Mouse (Mus musculus): ENCODE measurements around the gene Prrc2b. TPM values are rescaled to one million over a fixed set of nuclear protein-coding genes. Genes with fewer than 3 reads are reported as not detected.
A peak's percentile ranks its signal among the peaks of the same experiment; 100 is the strongest.

Prrc2b gene
- polyA plus RNA-seq, 1 experiment from 2014 or later = 69.2 TPM

DNA sequence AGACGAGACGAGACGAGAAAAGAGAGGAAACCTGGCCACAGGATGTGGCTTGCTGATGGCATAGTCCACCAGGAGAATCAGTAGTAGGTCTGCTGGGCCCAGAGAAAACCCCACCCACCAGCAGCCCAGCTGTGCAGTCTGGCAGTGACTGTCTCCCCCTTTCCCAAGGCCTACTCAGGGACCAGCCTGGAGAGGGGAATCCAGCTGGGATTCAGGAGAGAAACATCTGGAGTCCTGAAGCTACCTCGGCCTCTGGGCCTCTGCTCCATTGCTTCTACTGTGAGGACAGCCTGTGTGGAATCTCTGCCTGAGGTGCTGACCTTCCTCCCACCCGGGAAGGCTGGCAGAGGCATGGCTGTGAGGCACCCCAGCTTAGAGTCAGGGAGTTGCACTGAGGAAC, 29.7 kb upstream of the Prrc2b start:
- Histone ChIP-seq H3K27me3 (no peaks in the 10 kb centered on the region), H3K27ac (0 out of 2 replicates have a peak overlapping the region, but pooled peaks have one; percentile 12), H3K9ac (replicated peaks) (no peak overlapping the region), H3K36me3 (no peaks in the 10 kb centered on the region), H3K4me1 (replicated peaks) (no peaks in the 10 kb centered on the region), H3K4me3 (replicated peaks) (no peak overlapping the region), H3K4me2 (no peak overlapping the region), H3K9me3 (no peaks in the 10 kb centered on the region)
- ATAC-seq (ENCODE audit: insufficient number of reproducible peaks, insufficient read depth, low FRiP score, low TSS enrichment, low read depth) = no peak
- WGBS = 54% methylated on average over 5 of the region's 5 CpGs

- Histone ChIP-seq H3K4me1 (replicated peaks) (no peaks in the 10 kb centered on the region), H3K36me3 (no peaks in the 10 kb centered on the region), H3K4me2 (no peak overlapping the region), H3K4me3 (replicated peaks) (no peak overlapping the region), H3K9ac (replicated peaks) (no peak overlapping the region), H3K9me3 (no peaks in the 10 kb centered on the region), H3K27ac (no peak overlapping the region), H3K27me3 (no peaks in the 10 kb centered on the region)
- no peak for ATAC-seq (ENCODE audit: insufficient number of reproducible peaks, insufficient read depth, low FRiP score, low TSS enrichment, low read depth)
- 83% methylated on average over 2 of the region's 2 CpGs for WGBS
These were observed 29.1 kb upstream of the Prrc2b start for GRCm38 (mm10) chr2:32121785-32122184.

DNA sequence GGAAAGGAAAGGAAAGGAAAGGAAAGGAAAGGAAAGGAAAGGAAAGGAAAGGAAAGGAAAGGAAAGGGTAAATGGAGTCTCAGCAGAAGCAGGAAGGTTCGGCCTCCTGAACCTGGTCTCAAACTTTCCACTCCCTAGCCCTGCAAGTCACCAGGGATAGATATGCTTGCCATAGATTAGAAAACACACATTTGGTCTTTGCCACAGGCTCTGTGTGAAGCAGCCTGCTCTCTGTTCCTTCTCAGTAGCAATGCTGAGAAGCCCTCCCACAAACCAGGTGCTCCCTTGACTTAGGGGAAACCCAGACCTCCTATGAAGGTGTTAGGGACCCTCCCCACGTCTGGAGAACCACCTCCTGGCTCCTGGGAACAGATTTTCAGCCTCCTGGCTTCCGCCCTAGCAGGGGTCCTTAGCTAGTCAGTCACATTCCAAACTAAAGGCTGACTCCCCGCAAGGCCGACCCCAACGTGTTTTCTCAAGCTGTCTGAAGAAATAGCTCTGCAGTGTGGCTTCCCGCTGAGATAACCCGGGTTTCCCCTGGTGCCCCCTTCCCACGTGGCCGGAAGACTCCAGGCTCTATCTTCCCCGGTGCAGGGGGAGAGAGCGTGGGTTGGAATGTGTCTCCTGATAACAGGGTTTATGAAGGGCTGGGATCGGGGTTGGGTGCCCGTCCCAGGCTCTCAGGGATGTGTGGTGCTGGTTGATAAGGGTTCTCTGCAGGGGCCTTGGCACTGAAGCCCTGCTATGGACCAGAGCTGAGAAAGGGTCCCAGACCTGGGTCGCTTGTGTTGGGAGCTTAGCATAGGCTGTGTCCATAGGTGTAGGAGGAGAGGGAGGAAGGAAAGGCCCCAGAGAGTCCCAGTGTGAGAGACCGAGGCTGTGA, 23.0 kb upstream of the Prrc2b start:
- H3K36me3 ChIP-seq = no peaks in the 10 kb centered on the region
- H3K9me3 ChIP-seq = no peaks in the 10 kb centered on the region
- 0 out of 2 replicates have a peak overlapping the region, but pooled peaks have one; percentile 27 for H3K9ac ChIP-seq (replicated peaks)
- no peak overlapping the region for H3K27ac ChIP-seq
- no peaks in the 10 kb centered on the region; the same call in 1 of the 2 replicates for H3K27me3 ChIP-seq
- peaks cover 11% of the 10 kb centered on the region; the same call in 1 of the 2 replicates for H3K4me1 ChIP-seq (replicated peaks)
- ATAC-seq (ENCODE audit: insufficient number of reproducible peaks, insufficient read depth, low FRiP score, low TSS enrichment, low read depth) = no peak; the same call in 1 of the 2 replicates
- WGBS = 28% methylated on average over 16 of the region's 16 CpGs
- no peak overlapping the region for H3K4me3 ChIP-seq (replicated peaks)
- H3K4me2 ChIP-seq = no peak overlapping the region

GRCm38 (mm10) chr2:32128536-32128841, 22.4 kb upstream of the Prrc2b start:
- no peak overlapping the region for H3K27ac ChIP-seq

DNA sequence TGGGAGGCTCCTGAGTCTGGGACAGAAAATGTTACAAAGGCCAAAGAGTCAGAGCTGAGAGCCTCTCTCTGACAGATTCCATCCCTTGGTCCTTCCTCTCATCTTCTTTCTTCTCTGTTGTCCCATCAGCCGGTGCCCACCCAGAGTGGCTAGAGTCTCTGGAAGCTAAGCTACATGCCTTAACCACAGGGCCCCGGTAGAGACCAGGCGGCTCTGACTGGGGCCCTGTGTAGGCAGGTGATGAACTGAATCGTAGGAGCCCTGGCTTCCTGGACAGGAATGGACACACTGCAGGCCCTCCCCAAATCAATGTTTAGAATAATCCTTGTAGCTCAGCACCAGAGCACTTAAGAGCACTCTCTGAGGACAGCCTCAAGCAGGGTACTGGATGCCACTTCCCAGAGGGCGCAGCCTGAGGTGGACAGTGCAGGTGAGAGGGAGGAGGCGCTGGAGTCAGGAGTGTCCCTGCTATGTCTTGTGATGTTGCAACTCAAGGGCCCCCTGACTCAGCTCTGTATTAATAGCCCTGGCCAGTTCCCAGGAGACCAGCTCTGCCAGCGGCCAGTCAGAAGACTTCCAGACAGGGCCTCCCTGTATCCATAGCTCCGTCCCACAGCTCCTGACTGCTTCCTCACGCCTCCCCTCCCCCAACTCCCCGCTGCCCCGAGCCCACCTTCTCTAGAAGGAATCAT, 21.4 kb upstream of the Prrc2b start:
- Histone ChIP-seq H3K4me2 (no peak overlapping the region), H3K27ac (no peak overlapping the region), H3K36me3 (no peaks in the 10 kb centered on the region), H3K9ac (replicated peaks) (no peak overlapping the region), H3K9me3 (no peaks in the 10 kb centered on the region), H3K4me1 (replicated peaks) (peaks cover 11% of the 10 kb centered on the region), H3K4me3 (replicated peaks) (no peak overlapping the region), H3K27me3 (no peaks in the 10 kb centered on the region; the same call in 1 of the 2 replicates)
- no peak for ATAC-seq (ENCODE audit: insufficient number of reproducible peaks, insufficient read depth, low FRiP score, low TSS enrichment, low read depth)
- WGBS = 57% methylated on average over 11 of the region's 11 CpGs

More at GRCm38 (mm10) chr2:32128536-32128841, 22.4 kb upstream of the Prrc2b start:
- Histone ChIP-seq H3K36me3 (no peaks in the 10 kb centered on the region), H3K9me3 (no peaks in the 10 kb centered on the region), H3K4me1 (replicated peaks) (peaks cover 11% of the 10 kb centered on the region; the same call in 1 of the 2 replicates), H3K27me3 (no peaks in the 10 kb centered on the region; the same call in 1 of the 2 replicates), H3K9ac (replicated peaks) (no peak overlapping the region), H3K4me3 (replicated peaks) (no peak overlapping the region), H3K4me2 (no peak overlapping the region)
- 89% methylated on average over 5 of the region's 5 CpGs for WGBS
- ATAC-seq (ENCODE audit: insufficient number of reproducible peaks, insufficient read depth, low FRiP score, low TSS enrichment, low read depth) = no peak

GRCm38 (mm10) chr2:32130435-32130834, 20.4 kb upstream of the Prrc2b start:
- Histone ChIP-seq H3K27me3 (no peaks in the 10 kb centered on the region; the same call in 1 of the 2 replicates), H3K27ac (no peak overlapping the region), H3K9me3 (no peaks in the 10 kb centered on the region), H3K4me2 (no peak overlapping the region), H3K4me1 (replicated peaks) (peaks cover 11% of the 10 kb centered on the region), H3K36me3 (no peaks in the 10 kb centered on the region), H3K4me3 (replicated peaks) (no peak overlapping the region), H3K9ac (replicated peaks) (no peak overlapping the region)
- no peak for ATAC-seq (ENCODE audit: insufficient number of reproducible peaks, insufficient read depth, low FRiP score, low TSS enrichment, low read depth)
- 27% methylated on average over 6 of the region's 6 CpGs for WGBS

- Histone ChIP-seq H3K4me3 (replicated peaks) (no peak overlapping the region), H3K27ac (no peak overlapping the region), H3K9ac (replicated peaks) (no peak overlapping the region), H3K27me3 (no peaks in the 10 kb centered on the region; the same call in 1 of the 2 replicates), H3K4me1 (replicated peaks) (peaks cover 11% of the 10 kb centered on the region), H3K36me3 (no peaks in the 10 kb centered on the region), H3K4me2 (no peak overlapping the region), H3K9me3 (no peaks in the 10 kb centered on the region)
- WGBS = 84% methylated on average over 9 of the region's 9 CpGs
- ATAC-seq (ENCODE audit: insufficient number of reproducible peaks, insufficient read depth, low FRiP score, low TSS enrichment, low read depth) = no peak
These were observed 19.6 kb upstream of the Prrc2b start for GRCm38 (mm10) chr2:32131205-32131834.

DNA sequence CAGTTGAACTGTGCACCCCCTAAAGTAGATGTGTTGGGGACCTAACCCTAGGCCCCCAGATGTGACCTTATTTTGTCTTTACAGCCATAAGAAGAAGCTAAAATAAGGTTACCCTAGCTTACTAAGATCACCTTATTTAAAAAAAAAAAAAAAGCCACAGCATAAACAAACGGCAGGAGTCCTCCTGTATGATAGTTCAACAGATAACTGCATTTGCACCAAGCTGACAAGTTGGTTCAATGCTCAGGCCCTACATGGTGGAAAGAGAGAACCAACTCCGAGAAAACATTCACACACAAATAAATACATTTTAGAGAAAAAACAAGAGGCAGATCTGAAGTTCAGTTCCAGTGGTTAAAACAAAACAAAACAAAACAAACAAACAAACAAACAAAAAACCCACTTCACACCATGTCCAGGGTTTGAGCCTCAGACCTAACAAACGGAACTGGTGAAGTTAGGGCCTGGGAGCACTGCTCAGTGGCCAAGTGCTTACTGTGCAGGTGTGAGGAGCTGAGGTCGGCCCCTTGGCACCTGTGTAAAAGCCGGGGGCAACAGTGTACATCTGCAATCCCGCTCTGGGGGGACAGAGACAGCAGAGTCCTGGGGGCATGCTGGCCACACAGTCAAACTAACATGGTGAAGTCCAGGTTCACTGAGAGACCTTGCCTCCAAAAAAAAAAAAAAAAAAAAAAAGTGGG, 18.9 kb upstream of the Prrc2b start:
- WGBS = 65% methylated on average over 6 of the region's 6 CpGs
- H3K4me2 ChIP-seq = no peak overlapping the region
- peaks cover 11% of the 10 kb centered on the region for H3K4me1 ChIP-seq (replicated peaks)
- H3K36me3 ChIP-seq = no peaks in the 10 kb centered on the region
- H3K9ac ChIP-seq (replicated peaks) = no peak overlapping the region
- no peak overlapping the region for H3K27ac ChIP-seq
- ATAC-seq (ENCODE audit: insufficient number of reproducible peaks, insufficient read depth, low FRiP score, low TSS enrichment, low read depth) = no peak
- H3K27me3 ChIP-seq = no peaks in the 10 kb centered on the region; the same call in 1 of the 2 replicates
- H3K9me3 ChIP-seq = no peaks in the 10 kb centered on the region
- no peak overlapping the region for H3K4me3 ChIP-seq (replicated peaks)

- WGBS = 2% methylated on average over 11 of the region's 12 CpGs
- H3K27ac ChIP-seq = no peak overlapping the region
- H3K4me3 ChIP-seq (replicated peaks) = no peak overlapping the region
- peak overlapping the region; percentile 11; the same call in 1 of the 2 replicates for H3K4me2 ChIP-seq
- H3K36me3 ChIP-seq = no peaks in the 10 kb centered on the region
- ATAC-seq (ENCODE audit: insufficient number of reproducible peaks, insufficient read depth, low FRiP score, low TSS enrichment, low read depth) = no peak
- H3K4me1 ChIP-seq (replicated peaks) = peaks cover 15% of the 10 kb centered on the region
- no peak overlapping the region for H3K9ac ChIP-seq (replicated peaks)
- no peaks in the 10 kb centered on the region; the same call in 1 of the 2 replicates for H3K27me3 ChIP-seq
- H3K9me3 ChIP-seq = no peaks in the 10 kb centered on the region
These were observed 18.3 kb upstream of the Prrc2b start for GRCm38 (mm10) chr2:32132567-32132992.

GRCm38 (mm10) chr2:32134039-32134438, 16.8 kb upstream of the Prrc2b start:
- Histone ChIP-seq H3K4me2 (no peak overlapping the region), H3K9me3 (no peaks in the 10 kb centered on the region), H3K36me3 (no peaks in the 10 kb centered on the region), H3K4me1 (replicated peaks) (peaks cover 13% of the 10 kb centered on the region), H3K9ac (replicated peaks) (no peak overlapping the region), H3K27me3 (no peaks in the 10 kb centered on the region), H3K27ac (no peak overlapping the region), H3K4me3 (replicated peaks) (no peak overlapping the region)
- ATAC-seq (ENCODE audit: insufficient number of reproducible peaks, insufficient read depth, low FRiP score, low TSS enrichment, low read depth) = no peak
- 3% methylated on average over 2 of the region's 2 CpGs for WGBS
